Mouse (Mus musculus) bone marrow macrophage, adult 2 months (primary cell): ENCODE results near the gene Hoxd8.

Source experiments
- CTCF ChIP-seq: IDR thresholded peaks from 2 replicates; pipeline ENCODE4 v1.5.1; 2012; ENCODE audit warnings: low read depth, mild to moderate bottlenecking, low read length, moderate library complexity
- POLR2A ChIP-seq: IDR thresholded peaks from 2 replicates; pipeline ENCODE4 v1.6.1; 2012; ENCODE audit warnings: mild to moderate bottlenecking, low read depth, low read length, borderline replicate concordance

DNA sequence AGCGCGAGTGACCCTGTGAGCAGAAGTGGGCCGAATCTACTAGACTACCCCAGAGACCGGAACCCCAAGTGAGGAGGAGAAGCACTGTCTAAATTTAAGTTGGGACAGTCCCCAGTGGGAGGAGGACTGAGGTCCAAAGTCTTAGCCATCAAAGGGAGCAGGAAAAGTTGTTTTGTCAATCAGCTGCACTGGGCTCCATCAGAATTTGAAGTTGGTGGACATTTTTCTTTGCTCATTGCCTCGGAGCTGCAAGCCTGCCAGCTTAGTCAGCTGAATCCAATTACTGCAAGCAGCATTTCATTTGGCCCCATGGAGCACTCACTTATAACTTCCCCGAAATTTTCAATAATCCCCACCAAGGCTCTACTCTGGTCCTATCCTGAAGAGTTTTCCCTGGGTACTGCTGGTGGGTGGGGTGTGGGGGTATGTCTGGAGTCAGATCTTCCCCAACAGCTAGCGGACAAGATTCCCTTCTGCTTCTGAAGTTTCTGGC lies 33.2 kb downstream of the Hoxd8 start:
- TF ChIP-seq CTCF (no peak), POLR2A (no peak)
